Mouse (Mus musculus): ENCODE measurements around the gene Olfr1141.

The Olfr1141 gene

GRCm38 (mm10) chr2:87753891-87754290 lies at the start of gene Olfr1141:
Gene Olfr1141 (minus strand): TSS chr2:87753991.
- no peak for DNase-seq (ENCODE audit: low spot score in 2 of 2)

GRCm38 (mm10) chr2:87800292-87800691 lies 46.5 kb upstream of the Olfr1141 start, which contains the start of gene Olfr1143:
Gene Olfr1143 (plus strand): TSS chr2:87800592.
- DNase-seq (ENCODE audit: low spot score in 2 of 2): no peak

- DNase-seq (ENCODE audit: low spot score in 2 of 2): no peak
These were observed 25.4 kb upstream of the Olfr1141 start, which contains the start of gene Olfr152 for GRCm38 (mm10) chr2:87779183-87779582. Gene Olfr152 (plus strand): TSS chr2:87779483.

- no peak for DNase-seq (ENCODE audit: low spot score in 2 of 2)
These were observed 22.4 kb upstream of the Olfr1141 start for GRCm38 (mm10) chr2:87776143-87776542.

- no peak for DNase-seq (ENCODE audit: low spot score in 2 of 2)
These were observed 10.3 kb downstream of the Olfr1141 start, which contains the start of gene Olfr1140 for GRCm38 (mm10) chr2:87743452-87743851. Gene Olfr1140 (plus strand): TSS chr2:87743752.

GRCm38 (mm10) chr2:87739878-87740277 lies 13.9 kb downstream of the Olfr1141 start, which contains the start of gene Olfr1138:
Gene Olfr1138 (minus strand): TSS chr2:87739978.
- no peak for DNase-seq (ENCODE audit: low spot score in 2 of 2)

GRCm38 (mm10) chr2:87713079-87713478 lies 40.7 kb downstream of the Olfr1141 start, which contains the start of gene Olfr1137:
Gene Olfr1137 (minus strand): TSS chr2:87713179.
- no peak for DNase-seq (ENCODE audit: low spot score in 2 of 2)

All from right cerebral cortex, postnatal 36 days (tissue).